Mouse (Mus musculus) limb, embryonic 12.5 days (tissue): Measurements from ENCODE around the gene Ptprc. TPM values are rescaled to one million over a fixed set of nuclear protein-coding genes. Genes with fewer than 3 reads are reported as not detected.

Experiments used
- ATAC-seq: fragments of 200-750 bp; cut with Nextera tagmentation; 2 replicates; pipeline ENCODE4 v1.8.0; 2017; ENCODE audit warnings: low read depth, moderate TSS enrichment; ENCODE audit not compliant: insufficient number of reproducible peaks, insufficient read depth, low FRiP score, low TSS enrichment
- H3K27ac ChIP-seq: fragments of 300-500 bp; sonication (generic); 2 replicates; pipeline ENCODE4 v1.5.1; 2016; ENCODE audit warnings: mild to moderate bottlenecking, moderate library complexity
- H3K27me3 ChIP-seq: fragments of 300-500 bp; sonication (generic); 2 replicates; pipeline ENCODE4 v1.6.1; 2016; ENCODE audit warnings: mild to moderate bottlenecking, moderate library complexity
- H3K36me3 ChIP-seq: fragments of 300-500 bp; sonication (generic); 2 replicates; pipeline ENCODE4 v1.6.1; 2016; ENCODE audit warnings: mild to moderate bottlenecking, moderate library complexity
- H3K4me1 ChIP-seq: fragments of 300-500 bp; sonication (generic); replicated peaks from 2 replicates; pipeline ENCODE4 v1.6.1; 2016
- H3K4me2 ChIP-seq: fragments of 300-500 bp; sonication (generic); 2 replicates; pipeline ENCODE4 v1.6.1; 2016; ENCODE audit warnings: mild to moderate bottlenecking, moderate library complexity
- H3K4me3 ChIP-seq: fragments of 300-500 bp; sonication (generic); replicated peaks from 2 replicates; pipeline ENCODE4 v1.5.1; 2016; ENCODE audit warnings: mild to moderate bottlenecking
- H3K9ac ChIP-seq: fragments of 300-500 bp; sonication (generic); replicated peaks from 2 replicates; pipeline ENCODE4 v1.6.1; 2016; ENCODE audit warnings: mild to moderate bottlenecking, moderate library complexity
- H3K9me3 ChIP-seq: fragments of 300-500 bp; sonication (generic); 2 replicates; pipeline ENCODE4 v1.6.1; 2016; ENCODE audit warnings: mild to moderate bottlenecking, moderate library complexity
- WGBS: fragments of 180-500 bp; shearing (Covaris S2); methylation state at CpG from one replicate; pipeline ENCODE4 v1.1.7; 2016; 5-methylcytosine and 5-hydroxymethylcytosine counted together
- polyA plus RNA-seq: library from polyadenylated mRNA; unstranded; fragments of >200 nt; fragmentation: Nextera tagmentation; extraction: Ambion mirVana; gene quantifications from 2 replicates; pipeline ENCODE4 v1.2.1, GENCODE M21; 2016

Ptprc gene
- polyA plus RNA-seq, 1 experiment from 2014 or later: 1.3 TPM

DNA sequence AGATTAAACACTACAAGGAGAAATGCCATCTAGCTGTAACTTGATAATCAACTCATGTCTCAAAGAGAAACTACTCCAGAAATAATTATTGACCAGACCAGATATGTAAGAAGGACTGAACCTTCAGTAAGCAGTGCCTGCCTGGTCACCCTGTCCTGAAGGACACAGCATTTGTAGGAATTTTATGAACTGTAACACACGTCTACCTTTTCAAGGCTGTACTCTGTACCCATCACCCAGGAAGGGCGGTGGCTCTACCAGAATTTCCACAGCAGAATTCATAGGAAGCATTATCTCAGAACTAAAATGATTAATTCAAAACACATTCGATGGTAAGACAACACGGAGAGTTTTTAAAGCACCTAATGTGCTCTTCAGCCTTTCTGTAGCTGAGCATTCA lies 1.4 kb downstream of the Ptprc start:
- Histone ChIP-seq H3K4me3 (no peak overlapping the region), H3K27me3 (no peaks in the 10 kb centered on the region), H3K4me1 (no peaks in the 10 kb centered on the region), H3K9ac (no peak overlapping the region), H3K4me2 (no peak overlapping the region), H3K27ac (no peak overlapping the region), H3K9me3 (no peaks in the 10 kb centered on the region), H3K36me3 (no peaks in the 10 kb centered on the region)
- no peak for ATAC-seq
- 85% methylated on average over 4 of the region's 4 CpGs for WGBS

DNA sequence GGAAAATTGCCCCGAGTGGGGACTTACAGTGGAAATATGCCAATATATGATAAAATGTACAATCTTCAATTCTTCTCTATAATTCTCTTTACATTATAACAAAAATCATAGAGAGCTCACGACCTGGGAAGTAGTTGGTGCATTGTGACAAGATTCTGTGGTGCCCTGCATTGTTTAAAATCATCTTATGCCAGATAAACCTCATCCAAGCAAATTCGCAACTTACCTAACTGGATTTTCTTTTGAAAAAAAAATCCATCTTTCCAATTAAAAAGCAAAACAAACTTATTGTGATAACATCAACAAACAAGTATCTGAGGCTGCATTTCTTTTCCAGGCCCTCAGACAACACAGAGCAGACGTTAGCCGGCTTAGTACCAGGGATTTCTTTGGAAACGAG lies 1.8 kb downstream of the Ptprc start:
- H3K9ac ChIP-seq: no peak overlapping the region
- H3K9me3 ChIP-seq: no peaks in the 10 kb centered on the region
- H3K4me1 ChIP-seq: no peaks in the 10 kb centered on the region
- ATAC-seq: no peak
- no peak overlapping the region for H3K27ac ChIP-seq
- H3K4me2 ChIP-seq: no peak overlapping the region
- no peaks in the 10 kb centered on the region for H3K36me3 ChIP-seq
- 85% methylated on average over 6 of the region's 6 CpGs for WGBS
- H3K4me3 ChIP-seq: no peak overlapping the region
- H3K27me3 ChIP-seq: no peaks in the 10 kb centered on the region

DNA sequence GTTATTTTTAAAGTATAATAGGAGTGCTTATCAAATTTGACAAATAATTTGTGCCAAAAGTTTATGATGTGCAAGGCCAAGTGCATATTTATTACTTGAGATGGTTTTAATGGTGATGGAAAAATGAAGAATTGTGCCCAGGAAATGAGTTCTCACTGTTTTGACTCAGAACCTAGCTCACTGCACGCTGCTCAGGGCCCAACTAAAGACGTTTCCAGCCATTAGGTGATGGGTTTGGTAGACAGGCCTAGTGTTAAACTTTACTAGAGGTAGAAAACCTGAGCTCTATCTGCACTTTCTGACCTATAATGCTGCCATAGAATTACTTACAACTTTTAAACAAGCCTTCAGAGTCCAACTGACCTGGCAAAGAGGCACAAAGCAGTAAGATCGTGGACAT lies 3.0 kb downstream of the Ptprc start:
- Histone ChIP-seq H3K9me3 (no peaks in the 10 kb centered on the region), H3K27ac (0 out of 2 replicates have a peak overlapping the region, but pooled peaks have one; percentile 59), H3K4me2 (no peak overlapping the region), H3K27me3 (no peaks in the 10 kb centered on the region), H3K9ac (no peak overlapping the region), H3K4me3 (no peak overlapping the region), H3K4me1 (no peaks in the 10 kb centered on the region), H3K36me3 (no peaks in the 10 kb centered on the region)
- WGBS: 47% methylated on average over 3 of the region's 3 CpGs
- ATAC-seq: no peak

DNA sequence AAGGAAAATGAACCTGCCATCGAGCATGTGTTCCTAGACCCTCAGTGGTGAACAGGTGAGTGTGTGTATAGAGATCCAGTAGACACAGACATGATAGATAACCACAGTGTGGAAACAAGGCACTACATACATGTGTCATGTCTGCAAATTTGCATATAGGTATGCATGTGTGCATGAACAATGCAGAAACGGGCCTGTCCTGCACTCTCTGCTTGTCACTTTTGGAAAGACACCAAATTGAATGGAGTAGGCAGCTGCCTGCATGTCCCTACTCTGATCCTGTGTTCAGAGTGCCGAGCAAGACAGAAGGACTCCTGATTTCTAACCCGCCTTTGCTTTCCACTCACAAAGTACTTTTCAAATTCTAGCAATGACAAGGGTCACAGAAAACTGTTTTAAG lies 3.4 kb downstream of the Ptprc start:
- no peaks in the 10 kb centered on the region for H3K9me3 ChIP-seq
- H3K27me3 ChIP-seq: no peaks in the 10 kb centered on the region
- H3K27ac ChIP-seq: no peak overlapping the region
- 86% methylated on average over 4 of the region's 4 CpGs for WGBS
- no peak for ATAC-seq
- no peaks in the 10 kb centered on the region for H3K36me3 ChIP-seq
- H3K4me2 ChIP-seq: no peak overlapping the region
- H3K4me1 ChIP-seq: no peaks in the 10 kb centered on the region
- H3K9ac ChIP-seq: no peak overlapping the region
- no peak overlapping the region for H3K4me3 ChIP-seq

DNA sequence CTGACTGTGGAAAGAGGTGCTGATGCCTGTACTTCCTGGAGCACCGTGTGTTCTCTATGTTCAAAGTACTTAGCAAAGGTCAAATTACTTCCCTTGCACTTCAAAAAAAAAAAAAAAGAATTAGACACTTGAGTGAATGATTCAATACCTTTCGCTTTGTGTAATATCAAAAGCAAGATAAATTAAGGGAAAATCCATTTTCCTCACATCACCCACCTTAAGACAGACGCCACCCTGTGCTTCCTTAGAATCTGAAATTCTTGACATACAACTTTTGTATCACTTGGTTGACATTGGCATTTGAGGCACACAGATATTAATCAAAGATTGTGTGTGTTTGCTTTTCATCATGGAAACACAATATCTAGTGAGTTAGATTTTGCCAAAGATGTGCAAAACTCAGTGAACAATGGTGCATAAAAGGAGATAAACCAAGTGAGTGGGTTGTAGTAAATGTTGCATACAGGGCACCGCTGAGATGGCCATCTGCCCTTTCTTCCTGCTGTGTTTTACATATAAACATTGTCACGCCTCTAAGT lies 9.2 kb downstream of the Ptprc start:
- WGBS: 76% methylated on average over 5 of the region's 5 CpGs
- Histone ChIP-seq H3K27ac (no peak overlapping the region), H3K36me3 (no peaks in the 10 kb centered on the region), H3K27me3 (no peaks in the 10 kb centered on the region), H3K4me2 (no peak overlapping the region), H3K9me3 (no peaks in the 10 kb centered on the region), H3K4me1 (no peaks in the 10 kb centered on the region; the same call in 1 of the 2 replicates), H3K9ac (no peak overlapping the region), H3K4me3 (no peak overlapping the region)
- ATAC-seq: no peak

DNA sequence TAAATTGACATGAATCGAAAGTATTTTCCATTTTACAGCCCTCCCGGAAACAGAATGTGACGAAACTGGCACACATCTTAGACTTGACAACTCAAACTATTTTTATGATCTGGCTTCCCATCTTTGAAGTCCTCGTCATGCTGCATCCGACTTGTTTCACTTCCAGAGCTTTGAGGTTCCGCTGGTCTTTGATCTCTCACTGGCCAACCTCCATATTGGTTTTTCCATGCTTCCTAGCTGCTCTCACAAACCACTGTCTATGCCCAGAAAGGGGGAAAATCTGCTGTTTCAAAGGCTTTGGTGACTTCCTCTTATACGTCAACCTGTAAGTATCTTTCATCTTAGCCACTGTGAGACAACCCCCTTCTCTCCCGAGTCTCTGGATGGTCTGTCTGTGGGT lies 12.9 kb downstream of the Ptprc start:
- H3K4me1 ChIP-seq: no peaks in the 10 kb centered on the region; the same call in 1 of the 2 replicates
- no peak overlapping the region for H3K27ac ChIP-seq
- H3K4me3 ChIP-seq: no peak overlapping the region
- no peak for ATAC-seq
- H3K9ac ChIP-seq: no peak overlapping the region
- 87% methylated on average over 8 of the region's 8 CpGs for WGBS
- no peaks in the 10 kb centered on the region for H3K36me3 ChIP-seq
- H3K4me2 ChIP-seq: no peak overlapping the region
- H3K27me3 ChIP-seq: no peaks in the 10 kb centered on the region
- no peaks in the 10 kb centered on the region for H3K9me3 ChIP-seq

DNA sequence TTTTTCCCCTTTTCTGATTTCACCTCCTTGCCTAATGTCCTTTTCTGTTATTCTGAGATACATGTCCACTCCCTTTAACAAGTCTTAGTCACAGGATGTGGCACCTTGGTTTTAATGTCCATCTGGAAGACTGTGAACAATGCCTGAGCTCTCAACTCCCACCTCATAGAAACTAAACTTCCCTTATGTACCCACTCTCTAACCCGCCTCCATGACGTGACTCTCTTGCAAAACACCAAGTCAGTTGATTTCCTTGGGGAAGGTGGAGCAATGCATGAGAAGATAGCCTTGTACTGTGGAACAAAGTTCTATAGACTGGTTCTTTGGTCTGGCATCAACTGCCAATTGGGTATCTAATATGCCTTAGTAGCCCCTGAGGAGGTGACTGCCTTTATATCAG lies 16.6 kb downstream of the Ptprc start:
- H3K9me3 ChIP-seq: no peaks in the 10 kb centered on the region
- H3K4me1 ChIP-seq: no peaks in the 10 kb centered on the region; the same call in 1 of the 2 replicates
- no peak overlapping the region for H3K9ac ChIP-seq
- H3K27ac ChIP-seq: no peak overlapping the region
- no peak overlapping the region for H3K4me2 ChIP-seq
- WGBS: 87% methylated on average over 2 of the region's 2 CpGs
- no peaks in the 10 kb centered on the region for H3K36me3 ChIP-seq
- no peak overlapping the region for H3K4me3 ChIP-seq
- no peak for ATAC-seq
- H3K27me3 ChIP-seq: no peaks in the 10 kb centered on the region

DNA sequence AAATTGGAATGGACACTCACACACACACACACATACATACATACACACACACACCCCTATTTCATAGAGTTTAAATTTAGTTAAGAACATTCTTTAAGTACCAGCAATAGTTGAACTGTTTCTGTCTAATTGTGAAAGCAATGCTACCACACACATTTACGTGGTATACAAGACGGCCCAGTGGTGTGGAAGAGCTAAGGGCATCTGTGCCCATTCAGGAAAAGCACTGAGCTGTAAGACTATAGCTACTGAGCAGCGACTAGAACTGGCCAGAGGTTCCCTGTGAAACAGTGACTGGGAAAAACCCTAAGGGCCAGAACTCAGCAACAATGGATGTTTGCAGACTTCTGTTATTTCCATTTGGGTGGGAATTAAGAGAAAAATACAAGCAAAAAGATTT lies 17.3 kb downstream of the Ptprc start:
- WGBS: 75% methylated on average over 3 of the region's 3 CpGs
- Histone ChIP-seq H3K36me3 (no peaks in the 10 kb centered on the region), H3K27me3 (no peaks in the 10 kb centered on the region), H3K4me1 (no peaks in the 10 kb centered on the region; the same call in 1 of the 2 replicates), H3K4me3 (no peak overlapping the region), H3K9ac (no peak overlapping the region), H3K4me2 (no peak overlapping the region), H3K27ac (no peak overlapping the region), H3K9me3 (no peaks in the 10 kb centered on the region)
- no peak for ATAC-seq

DNA sequence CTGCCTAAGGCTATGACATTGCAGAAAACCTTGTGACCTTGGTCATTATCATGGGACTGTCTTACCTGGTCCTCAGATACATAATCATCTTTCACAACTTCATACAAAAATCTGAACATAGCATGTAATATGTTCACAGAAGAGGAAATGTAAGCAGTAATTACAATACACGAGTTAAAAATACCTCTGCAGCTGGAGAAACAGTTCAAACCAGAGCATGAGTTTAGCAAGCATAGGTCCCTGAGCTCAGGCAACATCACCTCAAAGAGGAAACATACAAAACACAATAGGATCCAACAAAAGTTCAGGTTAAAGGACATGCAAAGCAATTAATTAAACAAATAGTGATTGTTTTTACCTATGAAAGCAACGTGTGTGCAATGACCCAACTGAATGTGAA lies 17.8 kb downstream of the Ptprc start:
- Histone ChIP-seq H3K9ac (no peak overlapping the region), H3K4me1 (no peaks in the 10 kb centered on the region; the same call in 1 of the 2 replicates), H3K4me2 (no peak overlapping the region), H3K27me3 (no peaks in the 10 kb centered on the region), H3K9me3 (no peaks in the 10 kb centered on the region), H3K27ac (no peak overlapping the region), H3K36me3 (no peaks in the 10 kb centered on the region), H3K4me3 (no peak overlapping the region)
- 78% methylated on average over 2 of the region's 2 CpGs for WGBS
- ATAC-seq: no peak

DNA sequence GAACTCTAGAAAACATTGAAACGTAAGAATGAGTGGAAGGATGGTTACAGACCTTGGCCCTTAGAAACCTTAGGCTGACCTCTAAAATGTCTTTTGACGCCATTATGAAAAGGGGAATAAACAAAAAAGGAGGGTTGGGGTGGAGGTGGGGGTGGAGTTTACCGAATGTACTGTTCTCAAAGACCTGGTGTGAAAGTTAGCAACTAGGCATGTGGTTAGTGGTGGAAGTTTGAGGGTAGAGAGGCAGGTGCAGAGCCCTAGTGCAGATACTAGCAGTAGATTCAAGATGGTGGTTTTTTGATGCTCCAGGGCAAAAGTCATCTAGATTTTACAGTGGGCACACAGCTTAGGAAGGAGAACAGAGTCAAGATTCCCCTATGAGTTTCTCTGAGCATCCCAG lies 18.5 kb downstream of the Ptprc start:
- no peaks in the 10 kb centered on the region for H3K36me3 ChIP-seq
- ATAC-seq: no peak
- H3K9ac ChIP-seq: no peak overlapping the region
- H3K27ac ChIP-seq: no peak overlapping the region
- H3K4me2 ChIP-seq: no peak overlapping the region
- no peaks in the 10 kb centered on the region for H3K9me3 ChIP-seq
- no peak overlapping the region for H3K4me3 ChIP-seq
- WGBS: 89% methylated on average over 3 of the region's 3 CpGs
- no peaks in the 10 kb centered on the region for H3K27me3 ChIP-seq
- H3K4me1 ChIP-seq: no peaks in the 10 kb centered on the region; the same call in 1 of the 2 replicates

DNA sequence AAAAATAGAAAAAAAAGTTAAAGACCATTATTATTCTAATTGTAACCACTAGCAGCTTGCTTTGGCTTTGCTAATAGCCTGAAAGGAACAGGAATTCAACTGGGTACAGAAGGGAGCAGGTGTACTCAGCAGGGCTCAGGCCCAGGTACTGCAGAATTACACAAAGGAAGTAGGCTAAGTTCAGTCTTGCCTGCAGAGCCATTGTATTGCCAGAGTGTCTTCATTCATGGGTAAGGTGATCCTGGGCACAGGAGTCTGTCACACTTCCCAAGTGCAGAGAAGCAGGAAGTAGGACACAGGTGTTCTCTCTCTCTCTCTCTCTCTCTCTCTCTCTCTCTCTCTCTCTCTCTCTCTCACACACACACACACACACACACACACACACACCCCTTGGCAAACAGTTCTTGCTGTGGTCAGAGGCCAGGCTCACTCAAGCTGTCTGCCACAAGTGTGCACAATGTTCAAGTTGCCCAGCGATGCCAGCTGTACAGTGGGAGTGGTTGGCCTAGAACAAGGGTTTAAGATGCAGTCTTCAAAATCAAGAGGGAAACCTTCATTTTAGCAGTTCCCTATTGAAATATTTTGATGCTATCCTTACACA lies 21.2 kb downstream of the Ptprc start:
- H3K4me3 ChIP-seq: no peak overlapping the region
- H3K27me3 ChIP-seq: no peaks in the 10 kb centered on the region
- WGBS: 71% methylated on average over 1 of the region's 1 CpGs
- no peak overlapping the region for H3K27ac ChIP-seq
- no peaks in the 10 kb centered on the region for H3K36me3 ChIP-seq
- no peak for ATAC-seq
- H3K9me3 ChIP-seq: no peaks in the 10 kb centered on the region
- H3K9ac ChIP-seq: no peak overlapping the region
- no peak overlapping the region for H3K4me2 ChIP-seq
- H3K4me1 ChIP-seq: no peaks in the 10 kb centered on the region

DNA sequence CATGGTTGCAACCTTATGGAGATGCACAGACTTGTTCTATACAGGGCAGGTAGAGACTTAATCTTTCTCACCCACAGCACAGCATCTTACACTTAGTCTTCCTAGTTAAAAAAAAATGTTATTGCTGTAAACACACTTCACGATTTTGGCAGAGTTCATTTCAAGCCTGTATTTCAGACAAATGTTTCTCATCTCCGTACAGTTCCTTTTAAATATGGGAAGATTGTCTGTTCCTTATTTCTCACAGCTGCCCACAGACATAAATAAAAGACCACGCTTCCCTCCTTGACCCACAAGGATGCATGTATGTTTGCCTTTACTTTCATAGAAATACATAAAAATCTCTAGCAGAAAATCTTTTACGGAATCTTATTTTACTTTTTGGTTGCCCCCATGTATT lies 22.4 kb downstream of the Ptprc start:
- Histone ChIP-seq H3K27me3 (no peaks in the 10 kb centered on the region), H3K27ac (no peak overlapping the region), H3K4me1 (no peaks in the 10 kb centered on the region), H3K36me3 (no peaks in the 10 kb centered on the region), H3K9ac (no peak overlapping the region), H3K9me3 (no peaks in the 10 kb centered on the region), H3K4me2 (no peak overlapping the region), H3K4me3 (no peak overlapping the region)
- ATAC-seq: no peak
- WGBS: 82% methylated on average over 4 of the region's 4 CpGs
